Mouse (Mus musculus) induced T-regulatory cell, adult 2 months (primary cell): ENCODE measurements at regions not wholly inside any gene's neighbourhood (a gene's known extent, or its start where the extent isn't known, plus 50 kb on each side); places are given as distances from the start of the nearest gene placed in this dataset.

Source experiments
- DNase-seq: peaks from one replicate; pipeline ENCODE4 v3.0.0-alpha.2; 2012; ENCODE audit warnings: low read depth

- no peak for DNase-seq
Measured at GRCm38 (mm10) chr11:20882756-20883155, 51.9 kb upstream of the Lgalsl start.

- no peak for DNase-seq
Measured at GRCm38 (mm10) chr11:20883907-20884306, 53.1 kb upstream of the Lgalsl start.

- no peak for DNase-seq
Measured at GRCm38 (mm10) chr11:20887044-20887443, 56.2 kb upstream of the Lgalsl start.

GRCm38 (mm10) chr11:20890479-20890878 lies 59.6 kb upstream of the Lgalsl start:
- no peak for DNase-seq

- no peak for DNase-seq
Measured at GRCm38 (mm10) chr11:20891711-20892110, 60.9 kb upstream of the Lgalsl start.

- no peak for DNase-seq
Measured at GRCm38 (mm10) chr11:20896277-20897123, 65.6 kb upstream of the Lgalsl start.

GRCm38 (mm10) chr11:20897468-20897867 lies 66.6 kb upstream of the Lgalsl start:
- DNase-seq: no peak

GRCm38 (mm10) chr11:20898558-20898957 lies 67.7 kb upstream of the Lgalsl start:
- DNase-seq: no peak

- no peak for DNase-seq
Measured at GRCm38 (mm10) chr11:20899766-20900165, 68.9 kb upstream of the Lgalsl start.

- DNase-seq: no peak
Measured at GRCm38 (mm10) chr11:20902001-20902400, 71.1 kb upstream of the Lgalsl start.

- no peak for DNase-seq
Measured at GRCm38 (mm10) chr11:20902910-20903309, 72.1 kb upstream of the Lgalsl start.

GRCm38 (mm10) chr11:20907996-20908395 lies 77.1 kb upstream of the Lgalsl start:
- no peak for DNase-seq

GRCm38 (mm10) chr11:20908471-20908870 lies 77.6 kb upstream of the Lgalsl start:
- no peak for DNase-seq

- DNase-seq: peak; percentile 26
Measured at GRCm38 (mm10) chr11:20913042-20913441, 82.2 kb upstream of the Lgalsl start.

GRCm38 (mm10) chr11:20913598-20914296 lies 82.9 kb upstream of the Lgalsl start:
- DNase-seq: peak; percentile 93

- DNase-seq: no peak
Measured at GRCm38 (mm10) chr11:20914297-20914997, 83.6 kb upstream of the Lgalsl start.

GRCm38 (mm10) chr11:20915182-20915602 lies 84.3 kb upstream of the Lgalsl start:
- DNase-seq: peak; percentile 34

GRCm38 (mm10) chr11:20915687-20916432 lies 85.0 kb upstream of the Lgalsl start:
- DNase-seq: no peak

- DNase-seq: no peak
Measured at GRCm38 (mm10) chr11:20916473-20916911, 85.6 kb upstream of the Lgalsl start.

GRCm38 (mm10) chr11:20916961-20917360 lies 86.1 kb upstream of the Lgalsl start:
- no peak for DNase-seq

GRCm38 (mm10) chr11:20917483-20917882 lies 86.6 kb upstream of the Lgalsl start:
- no peak for DNase-seq

GRCm38 (mm10) chr11:20923115-20923514 lies 92.3 kb upstream of the Lgalsl start:
- no peak for DNase-seq
